Mouse (Mus musculus) G1E (cell line): ENCODE measurements around the gene Rbm47.

Source experiments
- CTCF ChIP-seq: IDR thresholded peaks from 2 replicates; pipeline ENCODE4 v1.5.1; 2012; ENCODE audit warnings: low read depth, low read length, inconsistent platforms, mixed read lengths
- GATA1 ChIP-seq: IDR thresholded peaks from 2 replicates; pipeline ENCODE4 v1.6.1; 2012; ENCODE audit warnings: borderline replicate concordance, low read length, inconsistent platforms, mixed read lengths
- GATA2 ChIP-seq: IDR thresholded peaks from 2 replicates; pipeline ENCODE4 v1.6.1; 2012; ENCODE audit warnings: low read depth, low read length, inconsistent platforms, borderline replicate concordance
- TAL1 ChIP-seq: conservative IDR thresholded peaks from 2 replicates; pipeline ENCODE4 v1.6.1; 2012; ENCODE audit warnings: low read depth, low read length, inconsistent platforms, mixed read lengths

- TF ChIP-seq CTCF: no peak
- no peak for TF ChIP-seq GATA1
- no peak for TF ChIP-seq TAL1
- TF ChIP-seq GATA2: no peak
Observed at GRCm38 (mm10) chr5:66169099-66169485, 3.8 kb downstream of the Rbm47 start.
